Mouse (Mus musculus): ENCODE results near the gene Nrxn3.

The Nrxn3 gene

DNA sequence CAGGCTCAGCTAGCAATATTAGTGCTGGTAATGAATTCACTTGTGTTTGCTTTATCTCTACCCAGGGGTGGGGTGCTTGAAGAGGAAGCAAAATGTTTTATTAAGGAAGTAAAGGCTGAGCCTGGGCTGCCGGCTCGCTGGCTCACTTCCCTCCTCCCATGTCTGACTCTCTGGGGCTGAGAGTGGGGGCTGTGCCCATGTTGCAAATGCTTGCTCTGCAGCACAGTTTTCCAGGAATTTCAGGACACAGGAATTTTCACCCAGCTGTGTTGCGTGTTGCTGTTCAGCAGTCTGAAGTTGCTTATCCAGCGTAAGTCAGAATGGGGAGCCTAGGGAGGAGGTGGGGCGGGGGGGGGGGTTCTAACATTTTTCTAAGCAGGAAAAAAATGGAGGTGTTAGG is 89.5 kb downstream of the Nrxn3 start:
- no peak for DNase-seq (ENCODE audit: low spot score in 2 of 2)

GRCm38 (mm10) chr12:88816865-88817264 is 94.2 kb downstream of the Nrxn3 start:
- DNase-seq (ENCODE audit: low spot score in 2 of 2): no peak

GRCm38 (mm10) chr12:88818622-88819334 is 96.1 kb downstream of the Nrxn3 start:
- no peak for DNase-seq (ENCODE audit: low spot score in 2 of 2)

- no peak for DNase-seq (ENCODE audit: low spot score in 2 of 2)
These were observed 96.6 kb downstream of the Nrxn3 start for GRCm38 (mm10) chr12:88819335-88819709.

GRCm38 (mm10) chr12:88820131-88820530 is 97.5 kb downstream of the Nrxn3 start:
- DNase-seq (ENCODE audit: low spot score in 2 of 2): no peak

- DNase-seq (ENCODE audit: low spot score in 2 of 2): no peak
These were observed 108.2 kb downstream of the Nrxn3 start for GRCm38 (mm10) chr12:88830851-88831250.

- no peak for DNase-seq (ENCODE audit: low spot score in 2 of 2)
These were observed 113.1 kb downstream of the Nrxn3 start for GRCm38 (mm10) chr12:88835821-88836220.

GRCm38 (mm10) chr12:88839724-88840123 is 117.0 kb downstream of the Nrxn3 start:
- DNase-seq (ENCODE audit: low spot score in 2 of 2): no peak

DNA sequence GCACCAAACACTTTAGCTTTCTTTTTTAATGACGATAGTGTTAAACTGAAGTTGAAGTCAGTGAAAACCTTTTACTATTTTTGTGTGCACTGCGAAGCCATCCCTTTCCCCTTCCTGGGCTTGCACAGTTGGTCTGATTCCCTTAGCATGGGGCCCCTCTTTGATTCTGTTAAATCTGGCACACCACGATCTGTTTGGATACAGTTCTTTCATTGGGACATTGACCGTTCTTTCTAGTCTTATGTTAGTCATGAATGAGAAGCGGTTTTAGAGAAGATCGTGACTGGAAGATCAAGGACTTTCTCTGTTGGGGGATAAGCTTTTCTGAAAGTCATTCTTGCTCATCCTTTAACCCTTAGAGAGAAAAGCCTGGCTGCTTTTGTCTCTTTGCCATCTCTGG is 118.7 kb downstream of the Nrxn3 start:
- DNase-seq (ENCODE audit: low spot score in 2 of 2): no peak

GRCm38 (mm10) chr12:88850400-88851179 is 127.9 kb downstream of the Nrxn3 start:
- no peak for DNase-seq (ENCODE audit: low spot score in 2 of 2)

- DNase-seq (ENCODE audit: low spot score in 2 of 2): no peak
These were observed 131.4 kb downstream of the Nrxn3 start for GRCm38 (mm10) chr12:88854039-88854438.

DNA sequence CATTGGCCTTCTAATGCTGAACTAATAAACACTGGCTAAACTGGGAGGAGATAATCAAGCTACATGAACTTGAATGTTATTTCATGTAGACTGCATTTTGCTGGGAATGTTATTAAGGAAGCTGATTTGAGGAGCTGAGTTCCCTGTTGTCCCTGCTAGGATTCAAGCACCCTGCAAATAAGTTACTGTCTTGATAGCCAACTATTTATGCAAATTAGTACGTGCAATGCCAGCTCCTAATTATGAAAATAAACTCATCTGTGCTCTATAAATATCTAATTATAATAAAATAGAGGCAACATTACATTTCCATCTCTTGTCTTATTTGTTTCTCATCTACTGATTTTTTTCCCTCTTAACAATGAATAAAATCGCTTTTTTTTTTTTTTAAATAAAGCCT is 135.0 kb downstream of the Nrxn3 start:
- DNase-seq (ENCODE audit: low spot score in 2 of 2): no peak

- DNase-seq (ENCODE audit: low spot score in 2 of 2): no peak
These were observed 137.0 kb downstream of the Nrxn3 start for GRCm38 (mm10) chr12:88859456-88860345.

- no peak for DNase-seq (ENCODE audit: low spot score in 2 of 2)
These were observed 137.7 kb downstream of the Nrxn3 start for GRCm38 (mm10) chr12:88860397-88860796.

DNA sequence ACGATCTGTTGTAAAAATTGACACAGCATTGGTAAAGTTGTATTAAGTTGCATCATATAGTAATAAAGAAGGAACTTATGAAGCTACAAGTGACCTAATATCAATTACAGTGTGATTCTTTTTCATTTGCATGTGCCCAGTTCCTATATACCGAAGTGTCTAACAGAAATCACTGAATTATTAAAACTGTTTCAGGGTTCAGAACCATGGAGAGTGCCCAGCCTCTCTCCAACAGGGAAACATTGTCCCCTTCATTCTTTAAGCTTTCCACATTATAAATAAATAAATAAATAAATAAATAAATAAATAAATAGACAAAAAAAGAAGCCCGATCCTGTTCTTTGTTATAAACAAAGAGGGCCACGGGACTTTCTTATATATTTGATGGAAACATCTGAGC is 140.4 kb downstream of the Nrxn3 start:
- no peak for DNase-seq (ENCODE audit: low spot score in 2 of 2)

DNA sequence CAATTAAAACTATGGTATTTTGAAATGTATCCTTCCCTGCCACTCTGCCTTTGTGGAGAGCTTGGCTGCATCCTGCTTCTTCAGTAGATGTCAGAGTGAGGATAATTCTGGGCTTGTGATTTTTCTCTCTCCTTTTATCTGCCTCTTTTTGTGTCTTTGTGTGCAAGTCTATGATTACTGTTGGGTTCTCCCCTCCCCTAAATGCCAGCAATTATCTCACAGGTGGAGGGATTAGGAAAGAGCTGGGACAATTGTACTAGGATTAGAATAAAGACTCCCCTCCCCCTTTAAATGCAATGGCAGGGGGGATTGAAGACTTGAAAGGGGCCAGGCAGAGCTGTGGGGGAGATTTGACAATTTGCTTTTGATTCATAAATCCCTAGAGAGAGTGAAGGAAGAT is 145.6 kb downstream of the Nrxn3 start:
- DNase-seq (ENCODE audit: low spot score in 2 of 2): no peak

DNA sequence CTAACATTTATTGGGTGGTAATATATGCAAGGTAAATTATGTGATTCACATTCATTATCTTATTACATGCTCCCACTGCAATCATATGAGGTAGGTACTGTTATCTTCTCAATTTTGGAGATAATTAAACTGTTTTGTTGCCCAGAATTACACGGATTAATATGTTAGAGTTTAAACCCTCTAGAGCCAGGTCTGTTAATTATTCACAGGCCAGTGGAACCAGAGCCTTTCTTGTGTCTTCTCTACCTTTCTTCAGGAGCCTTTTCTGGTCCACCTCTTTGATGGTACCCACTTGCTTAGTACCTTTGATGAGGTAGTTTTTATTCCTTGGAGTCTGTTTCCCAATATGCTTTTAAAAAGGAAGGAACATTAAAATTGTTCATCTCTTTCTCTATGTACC is 174.7 kb downstream of the Nrxn3 start:
- DNase-seq (ENCODE audit: low spot score in 2 of 2): no peak

GRCm38 (mm10) chr12:88900014-88900727 is 177.5 kb downstream of the Nrxn3 start:
- no peak for DNase-seq (ENCODE audit: low spot score in 2 of 2)

- DNase-seq (ENCODE audit: low spot score in 2 of 2): no peak
These were observed 178.0 kb downstream of the Nrxn3 start for GRCm38 (mm10) chr12:88900728-88901080.

DNA sequence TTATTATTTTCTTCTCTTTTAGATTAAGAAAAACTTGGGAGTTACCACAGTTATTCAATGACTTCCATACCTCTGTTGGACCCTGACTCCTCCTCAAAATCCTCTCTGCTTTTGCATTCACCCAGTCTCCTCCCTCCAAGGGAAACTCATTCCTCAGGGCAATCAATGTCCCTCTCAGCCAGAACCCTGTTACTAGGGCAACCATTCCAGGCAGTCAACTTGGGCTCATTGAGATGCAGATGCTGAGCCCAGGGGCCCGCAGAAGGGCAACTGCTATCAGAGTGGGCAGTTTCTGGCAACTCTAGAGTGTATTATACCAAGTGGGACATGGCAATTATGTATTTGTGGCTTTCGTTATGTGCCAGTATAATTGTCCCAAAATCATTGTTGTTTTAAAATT is 188.1 kb downstream of the Nrxn3 start:
- no peak for DNase-seq (ENCODE audit: low spot score in 2 of 2)

GRCm38 (mm10) chr12:88916752-88917151 is 194.1 kb downstream of the Nrxn3 start:
- no peak for DNase-seq (ENCODE audit: low spot score in 2 of 2)

GRCm38 (mm10) chr12:88924896-88925295 is 202.2 kb downstream of the Nrxn3 start:
- no peak for DNase-seq (ENCODE audit: low spot score in 2 of 2)

Data from spleen, postnatal 36 days (tissue).